Mouse (Mus musculus): ENCODE measurements at regions not wholly inside any gene's neighbourhood (a gene's known extent, or its start where the extent isn't known, plus 50 kb on each side); places are given as distances from the start of the nearest gene placed in this dataset.
"Not testable (repeated sequence)": the region's sequence is repeated elsewhere in the genome, so short reads cannot be mapped to it uniquely, and the experiment has no call there.

DNA sequence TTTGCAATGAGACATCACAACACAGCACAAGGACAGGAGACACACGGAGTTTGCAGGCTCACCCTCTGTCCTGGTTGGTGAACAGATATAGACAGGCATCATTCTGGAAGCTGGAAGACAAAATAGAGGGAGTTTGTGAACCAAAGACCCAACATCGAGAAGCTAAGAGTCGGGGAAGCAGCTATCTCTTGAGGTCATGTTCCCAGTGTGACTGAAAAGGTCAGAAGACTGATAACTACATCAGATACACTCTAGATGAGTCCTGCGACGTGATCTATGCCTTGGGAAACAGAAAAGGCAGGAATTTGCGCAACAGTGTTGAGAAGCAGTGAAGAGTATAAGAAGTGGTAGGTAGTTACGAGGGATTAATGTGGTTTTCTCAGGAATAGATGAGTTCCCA lies 171.2 kb downstream of the Ifng start:
- Histone ChIP-seq H3K36me3 (ENCODE audit: control insufficient read depth, insufficient read depth, low read length, poor library complexity, severe bottlenecking) (no peaks in the 10 kb centered on the region), H3K27me3 (ENCODE audit: control insufficient read depth, insufficient read depth, low read length, poor library complexity, severe bottlenecking) (no peaks in the 10 kb centered on the region)
- no peak for DNase-seq (ENCODE audit: low read depth, low spot score)

GRCm38 (mm10) chr10:118613056-118613695 lies 172.3 kb downstream of the Ifng start:
- no peaks in the 10 kb centered on the region for H3K27me3 ChIP-seq (ENCODE audit: control insufficient read depth, insufficient read depth, low read length, poor library complexity, severe bottlenecking)
- no peak for DNase-seq (ENCODE audit: low read depth, low spot score)
- H3K36me3 ChIP-seq (ENCODE audit: control insufficient read depth, insufficient read depth, low read length, poor library complexity, severe bottlenecking), result no peaks in the 10 kb centered on the region

- Histone ChIP-seq H3K27me3 (ENCODE audit: control insufficient read depth, insufficient read depth, low read length, poor library complexity, severe bottlenecking) (no peaks in the 10 kb centered on the region), H3K36me3 (ENCODE audit: control insufficient read depth, insufficient read depth, low read length, poor library complexity, severe bottlenecking) (no peaks in the 10 kb centered on the region)
- no peak for DNase-seq (ENCODE audit: low read depth, low spot score)
Measured at GRCm38 (mm10) chr10:118614251-118614865, 173.5 kb downstream of the Ifng start.

GRCm38 (mm10) chr10:118615131-118616020 lies 174.5 kb downstream of the Ifng start:
- H3K36me3 ChIP-seq (ENCODE audit: control insufficient read depth, insufficient read depth, low read length, poor library complexity, severe bottlenecking), result no peaks in the 10 kb centered on the region
- DNase-seq (ENCODE audit: low read depth, low spot score), result no peak
- no peaks in the 10 kb centered on the region for H3K27me3 ChIP-seq (ENCODE audit: control insufficient read depth, insufficient read depth, low read length, poor library complexity, severe bottlenecking)

DNA sequence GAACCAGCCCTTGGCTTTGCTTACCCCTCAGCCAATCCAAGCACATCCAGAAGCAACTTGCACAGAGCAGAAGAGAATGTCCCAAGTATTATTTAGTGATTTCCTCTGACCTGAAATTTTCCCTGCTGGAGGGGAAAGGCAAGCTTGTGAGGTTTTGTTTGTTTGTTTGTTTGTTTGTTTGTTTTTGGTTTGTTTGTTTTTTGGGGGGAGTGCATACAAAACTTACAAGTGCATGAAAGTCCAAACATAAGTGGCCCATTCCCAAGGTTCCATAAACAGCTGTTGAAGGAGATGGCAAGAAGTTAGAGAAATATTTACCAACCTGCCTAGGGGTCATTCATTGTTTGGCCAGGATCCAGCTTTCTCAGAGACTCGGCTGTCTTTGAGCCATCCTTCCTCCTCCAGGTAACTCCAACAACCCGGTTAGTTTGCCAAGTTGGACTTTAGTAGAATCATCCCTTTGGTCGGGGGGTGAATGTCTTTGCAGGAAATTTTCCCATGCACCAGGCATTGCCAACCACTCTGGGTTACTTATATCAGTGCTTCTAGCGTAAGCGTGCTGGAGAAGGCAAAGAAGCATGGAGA lies 175.3 kb downstream of the Ifng start:
- DNase-seq (ENCODE audit: low read depth, low spot score), result no peak
- Histone ChIP-seq H3K27me3 (ENCODE audit: control insufficient read depth, insufficient read depth, low read length, poor library complexity, severe bottlenecking) (no peaks in the 10 kb centered on the region), H3K36me3 (ENCODE audit: control insufficient read depth, insufficient read depth, low read length, poor library complexity, severe bottlenecking) (no peaks in the 10 kb centered on the region)

DNA sequence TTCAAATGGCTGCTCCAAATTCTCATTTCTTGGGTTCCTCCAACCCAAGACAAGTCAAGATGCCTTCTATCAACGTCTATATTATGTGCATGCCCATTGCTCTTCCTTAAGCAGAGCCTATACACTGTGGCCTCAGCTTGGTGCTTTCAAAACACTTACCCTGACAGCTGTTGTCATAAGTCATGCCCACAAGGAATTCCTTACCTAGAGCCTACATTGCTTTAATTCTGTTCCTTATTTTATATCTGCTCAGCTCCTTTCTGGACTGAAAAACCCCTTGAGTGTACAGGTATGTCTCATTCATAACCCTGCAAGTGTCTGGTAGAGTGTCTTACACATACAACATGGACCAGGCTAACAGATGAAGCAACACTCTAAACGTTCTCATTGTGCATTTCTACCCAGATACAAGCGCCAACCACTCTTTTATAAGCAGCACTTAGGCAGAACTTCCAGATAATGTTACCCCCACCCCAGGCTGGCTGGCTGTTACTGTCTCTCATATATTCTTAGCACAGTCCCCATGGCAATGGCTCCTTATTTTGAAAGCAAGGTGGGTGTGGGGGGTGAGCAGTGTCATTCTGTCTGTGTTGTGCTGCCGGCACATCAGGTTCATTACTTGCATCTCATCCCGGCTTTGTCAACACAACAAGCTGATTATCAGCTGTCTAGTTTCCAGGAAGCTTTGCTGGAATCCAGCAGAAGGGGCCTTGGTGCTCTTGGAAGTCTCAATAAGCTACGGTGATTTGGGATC lies 176.6 kb downstream of the Ifng start:
- no peak for DNase-seq (ENCODE audit: low read depth, low spot score)
- Histone ChIP-seq H3K36me3 (ENCODE audit: control insufficient read depth, insufficient read depth, low read length, poor library complexity, severe bottlenecking) (no peaks in the 10 kb centered on the region), H3K27me3 (ENCODE audit: control insufficient read depth, insufficient read depth, low read length, poor library complexity, severe bottlenecking) (no peaks in the 10 kb centered on the region)

DNA sequence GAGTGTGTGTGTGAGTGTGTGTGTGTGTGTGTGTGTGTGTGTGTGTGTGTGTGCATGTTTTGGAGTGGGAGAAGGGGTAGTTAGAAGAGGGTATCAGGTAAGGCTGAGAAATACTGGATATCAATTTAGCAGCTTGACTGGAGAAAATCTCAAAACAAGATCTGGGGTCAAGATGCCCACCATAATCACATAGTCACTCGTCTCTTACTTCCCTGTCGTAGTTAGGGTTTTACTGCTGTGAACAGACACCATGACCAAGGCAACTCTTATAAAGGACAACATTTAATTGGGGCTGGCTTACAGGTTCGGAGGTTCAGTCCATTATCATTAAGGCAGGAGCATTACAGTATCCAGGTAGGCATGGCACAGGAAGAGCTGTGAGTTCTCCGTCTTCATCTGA lies 177.4 kb downstream of the Ifng start:
- H3K36me3 ChIP-seq (ENCODE audit: control insufficient read depth, insufficient read depth, low read length, poor library complexity, severe bottlenecking); H3K27me3 ChIP-seq (ENCODE audit: control insufficient read depth, insufficient read depth, low read length, poor library complexity, severe bottlenecking); DNase-seq (ENCODE audit: low read depth, low spot score): not testable (repeated sequence)

DNA sequence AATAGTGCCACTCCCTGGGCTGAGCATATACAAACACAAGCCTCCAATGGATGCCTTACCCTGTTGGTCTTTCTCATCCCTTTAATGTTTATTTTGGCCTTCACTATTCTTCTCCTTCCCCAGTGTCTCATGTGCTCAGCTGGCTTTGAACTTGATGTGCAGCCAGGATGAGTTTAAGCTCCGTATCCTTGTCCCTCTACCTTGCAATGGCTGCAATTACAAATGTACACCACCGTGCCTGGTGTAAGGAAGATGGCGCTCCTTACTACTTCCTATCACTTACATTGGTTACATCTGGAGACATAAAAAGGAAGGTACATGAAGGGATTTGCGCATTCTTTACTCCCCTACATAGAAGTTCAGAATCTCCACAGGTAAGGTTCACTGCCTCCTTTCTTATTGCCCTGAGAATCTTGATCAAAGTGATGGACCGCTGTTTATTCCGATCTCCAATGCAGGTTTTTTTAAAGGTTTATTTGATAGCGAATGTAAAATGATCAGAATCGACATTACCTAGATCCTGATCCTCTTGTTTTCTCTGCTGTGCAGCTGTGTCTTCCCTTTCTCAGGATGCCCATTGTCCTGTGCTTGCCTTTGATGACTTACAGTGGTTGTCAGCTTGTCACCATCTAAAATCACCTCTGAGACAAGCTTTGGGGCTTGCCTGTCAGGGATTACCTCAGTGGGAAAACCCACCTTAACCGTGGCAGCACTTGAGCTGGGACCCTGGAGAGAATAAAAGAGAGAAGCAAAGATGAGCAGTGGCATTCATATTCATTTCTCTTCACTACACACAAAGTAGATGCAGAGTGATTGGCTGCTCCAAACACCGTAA lies 178.1 kb downstream of the Ifng start:
- DNase-seq (ENCODE audit: low read depth, low spot score), result no peak
- no peaks in the 10 kb centered on the region for H3K27me3 ChIP-seq (ENCODE audit: control insufficient read depth, insufficient read depth, low read length, poor library complexity, severe bottlenecking)
- H3K36me3 ChIP-seq (ENCODE audit: control insufficient read depth, insufficient read depth, low read length, poor library complexity, severe bottlenecking), result no peaks in the 10 kb centered on the region

DNA sequence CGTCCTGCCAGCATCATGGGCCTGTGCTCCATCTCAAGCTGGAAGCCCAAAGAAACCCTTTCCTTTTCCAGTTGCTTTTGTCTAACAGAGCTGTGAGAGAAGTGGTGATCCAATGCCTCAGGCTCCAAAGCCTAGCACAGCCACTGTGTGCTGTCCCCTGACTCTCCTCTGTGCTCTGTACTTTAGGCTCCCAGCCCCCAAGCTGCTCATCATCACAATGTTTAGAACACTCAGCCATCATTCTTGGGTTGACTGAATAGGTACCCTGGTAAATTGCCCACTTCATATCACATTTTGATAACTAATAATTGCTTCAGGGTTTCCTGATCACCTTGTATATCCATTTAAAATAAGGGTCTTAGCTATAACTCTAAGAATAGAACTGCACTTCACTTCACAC lies 178.8 kb downstream of the Ifng start:
- H3K27me3 ChIP-seq (ENCODE audit: control insufficient read depth, insufficient read depth, low read length, poor library complexity, severe bottlenecking), result no peaks in the 10 kb centered on the region
- DNase-seq (ENCODE audit: low read depth, low spot score), result no peak
- no peaks in the 10 kb centered on the region for H3K36me3 ChIP-seq (ENCODE audit: control insufficient read depth, insufficient read depth, low read length, poor library complexity, severe bottlenecking)

- Histone ChIP-seq H3K36me3 (ENCODE audit: control insufficient read depth, insufficient read depth, low read length, poor library complexity, severe bottlenecking) (no peaks in the 10 kb centered on the region), H3K27me3 (ENCODE audit: control insufficient read depth, insufficient read depth, low read length, poor library complexity, severe bottlenecking) (no peaks in the 10 kb centered on the region)
- no peak for DNase-seq (ENCODE audit: low read depth, low spot score)
Measured at GRCm38 (mm10) chr10:118620611-118621010, 179.8 kb downstream of the Ifng start.

GRCm38 (mm10) chr10:118621546-118621945 lies 180.7 kb downstream of the Ifng start:
- DNase-seq (ENCODE audit: low read depth, low spot score), result no peak
- no peaks in the 10 kb centered on the region for H3K36me3 ChIP-seq (ENCODE audit: control insufficient read depth, insufficient read depth, low read length, poor library complexity, severe bottlenecking)
- no peaks in the 10 kb centered on the region for H3K27me3 ChIP-seq (ENCODE audit: control insufficient read depth, insufficient read depth, low read length, poor library complexity, severe bottlenecking)

GRCm38 (mm10) chr10:118622131-118622530 lies 181.3 kb downstream of the Ifng start:
- Histone ChIP-seq H3K27me3 (ENCODE audit: control insufficient read depth, insufficient read depth, low read length, poor library complexity, severe bottlenecking) (no peaks in the 10 kb centered on the region), H3K36me3 (ENCODE audit: control insufficient read depth, insufficient read depth, low read length, poor library complexity, severe bottlenecking) (no peaks in the 10 kb centered on the region)
- no peak for DNase-seq (ENCODE audit: low read depth, low spot score)

GRCm38 (mm10) chr10:118622916-118623315 lies 182.1 kb downstream of the Ifng start:
- DNase-seq (ENCODE audit: low read depth, low spot score), result no peak
- Histone ChIP-seq H3K27me3 (ENCODE audit: control insufficient read depth, insufficient read depth, low read length, poor library complexity, severe bottlenecking) (no peaks in the 10 kb centered on the region), H3K36me3 (ENCODE audit: control insufficient read depth, insufficient read depth, low read length, poor library complexity, severe bottlenecking) (no peaks in the 10 kb centered on the region)

GRCm38 (mm10) chr10:118624368-118624767 lies 183.5 kb downstream of the Ifng start:
- no peak for DNase-seq (ENCODE audit: low read depth, low spot score)
- H3K27me3 ChIP-seq (ENCODE audit: control insufficient read depth, insufficient read depth, low read length, poor library complexity, severe bottlenecking), result no peaks in the 10 kb centered on the region
- no peaks in the 10 kb centered on the region for H3K36me3 ChIP-seq (ENCODE audit: control insufficient read depth, insufficient read depth, low read length, poor library complexity, severe bottlenecking)

Data from splenic B cell, adult 2 months (primary cell).